Mouse (Mus musculus) brain, embryonic 14.5 days (tissue): ENCODE data around the gene Kctd11.

Experiments used
- CTCF ChIP-seq: fragments of 200-500 bp; IDR thresholded peaks from 2 replicates; pipeline ENCODE4 v1.5.1; 2012; ENCODE audit warnings: inconsistent platforms, mild to moderate bottlenecking, moderate library complexity, borderline replicate concordance; ENCODE audit not compliant: insufficient read depth, insufficient read length; ENCODE audit errors: extremely low read depth
- POLR2A ChIP-seq: fragments of 200-500 bp; IDR thresholded peaks from 2 replicates; pipeline ENCODE4 v1.6.1; 2012; ENCODE audit warnings: mild to moderate bottlenecking, inconsistent platforms, borderline replicate concordance; ENCODE audit not compliant: poor library complexity, insufficient read depth, insufficient read length, severe bottlenecking; ENCODE audit errors: extremely low read depth

GRCm38 (mm10) chr11:69854680-69855079 lies 26.5 kb downstream of the Kctd11 start:
- TF ChIP-seq CTCF (no peak), POLR2A (no peak)
